Mouse (Mus musculus): Measurements from ENCODE around the gene Bnc2. TPM values are rescaled to one million over a fixed set of nuclear protein-coding genes. Genes with fewer than 3 reads are reported as not detected.

Gene Bnc2
- polyA plus RNA-seq, 1 experiment from 2014 or later, result 7.0 TPM

DNA sequence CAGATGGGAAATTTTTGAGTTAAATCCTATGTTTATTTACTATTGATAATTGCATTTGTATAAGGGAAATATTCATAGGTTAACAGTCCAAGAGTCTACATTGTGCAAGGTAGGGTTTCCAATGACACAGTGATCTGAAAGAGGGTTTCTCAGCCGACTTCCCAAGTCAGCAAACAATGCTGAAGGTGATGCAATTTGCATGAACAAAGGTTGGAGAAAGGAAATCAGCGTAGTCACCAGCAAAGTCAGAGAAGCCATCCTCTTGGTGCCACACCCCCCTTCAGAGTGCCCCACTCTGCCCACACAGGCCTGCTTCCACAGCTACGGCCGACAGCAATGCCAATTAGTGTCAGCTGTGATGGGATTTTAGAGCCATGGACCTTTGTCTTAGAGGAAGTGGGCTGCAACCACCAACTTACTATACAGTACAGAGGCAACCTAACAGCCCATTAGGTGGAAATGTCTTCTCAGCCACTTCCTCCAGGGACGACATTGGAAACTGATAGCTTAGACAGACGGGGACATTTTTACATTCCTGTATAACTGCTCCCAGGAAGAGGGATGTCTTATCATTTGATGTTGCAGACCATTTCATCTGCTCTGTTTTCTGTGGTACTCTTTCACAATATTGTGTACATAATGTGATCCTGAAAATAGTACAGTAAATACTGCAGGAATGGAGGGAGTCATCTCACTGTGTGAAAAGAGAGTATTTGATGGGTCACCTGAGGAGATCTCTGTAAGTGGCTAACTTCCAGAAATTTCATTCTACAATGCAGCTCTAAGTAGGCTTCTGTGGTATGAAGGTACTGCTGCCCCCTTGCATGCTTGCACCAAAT lies 243.2 kb downstream of the Bnc2 start:
- Histone ChIP-seq H3K27ac (ENCODE audit: low read depth, low read length) (no peak overlapping the region), H3K9me3 (ENCODE audit: control insufficient read depth, low read length) (no peaks in the 10 kb centered on the region), H3K4me2 (ENCODE audit: low read length) (no peak overlapping the region), H3K27me3 (replicated peaks; ENCODE audit: control insufficient read depth, insufficient read depth, low read length) (no peaks in the 10 kb centered on the region), H3K4me3 (ENCODE audit: low read length) (no peak overlapping the region), H3K9ac (ENCODE audit: low read depth, low read length) (no peak overlapping the region), H3K4me1 (ENCODE audit: control insufficient read depth, insufficient read depth, low read depth, low read length) (no peaks in the 10 kb centered on the region), H3K36me3 (ENCODE audit: control insufficient read depth, insufficient read depth, low read length) (no peaks in the 10 kb centered on the region)
- ATAC-seq, result no peak
- WGBS, result 60% methylated on average over 6 of the region's 6 CpGs

DNA sequence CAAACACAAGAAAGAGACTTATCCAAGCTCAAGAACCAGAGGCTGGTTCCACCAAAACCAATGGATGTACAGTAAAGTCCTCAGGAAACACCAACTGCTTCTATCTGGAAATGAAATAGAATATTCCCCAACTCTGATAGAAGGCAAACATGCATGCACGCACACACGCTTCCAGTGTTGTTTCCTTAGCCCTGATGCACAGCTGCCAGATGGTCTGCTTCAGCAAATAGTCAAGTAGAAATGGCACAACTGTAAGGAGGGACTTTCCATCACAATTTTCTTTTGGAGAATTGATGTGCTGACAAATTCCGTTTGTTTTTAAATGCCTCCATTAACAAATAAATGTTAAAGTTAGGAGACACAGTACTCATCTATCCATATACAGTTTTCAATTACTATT lies 247.1 kb downstream of the Bnc2 start:
- ATAC-seq, result no peak
- H3K9ac ChIP-seq (ENCODE audit: low read depth, low read length), result no peak overlapping the region
- no peak overlapping the region for H3K27ac ChIP-seq (ENCODE audit: low read depth, low read length)
- no peak overlapping the region for H3K4me2 ChIP-seq (ENCODE audit: low read length)
- H3K9me3 ChIP-seq (ENCODE audit: control insufficient read depth, low read length), result no peaks in the 10 kb centered on the region
- no peaks in the 10 kb centered on the region for H3K27me3 ChIP-seq (replicated peaks; ENCODE audit: control insufficient read depth, insufficient read depth, low read length)
- H3K4me3 ChIP-seq (ENCODE audit: low read length), result no peak overlapping the region
- H3K4me1 ChIP-seq (ENCODE audit: control insufficient read depth, insufficient read depth, low read depth, low read length), result no peaks in the 10 kb centered on the region
- no peaks in the 10 kb centered on the region for H3K36me3 ChIP-seq (ENCODE audit: control insufficient read depth, insufficient read depth, low read length)
- WGBS, result 92% methylated on average over 3 of the region's 3 CpGs

DNA sequence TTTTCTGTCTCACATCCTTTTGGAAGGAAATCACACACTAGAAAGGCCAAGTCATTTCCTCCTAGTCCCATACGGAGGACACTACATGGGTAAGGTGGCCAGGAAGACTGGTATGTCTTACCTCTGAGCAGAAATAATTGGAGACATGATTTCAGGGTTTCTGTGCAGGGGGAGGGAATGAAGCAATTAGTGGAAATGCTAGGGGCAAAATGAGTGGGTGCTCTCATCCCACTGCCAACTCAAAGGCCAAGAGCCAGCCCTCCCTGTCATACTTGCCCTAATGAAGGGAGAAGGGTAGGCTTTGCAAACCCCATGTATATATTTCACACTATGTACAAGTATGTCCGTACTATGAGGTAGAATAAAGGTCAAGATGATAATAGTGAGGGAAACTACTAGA lies 263.6 kb downstream of the Bnc2 start:
- no peaks in the 10 kb centered on the region for H3K27me3 ChIP-seq (replicated peaks; ENCODE audit: control insufficient read depth, insufficient read depth, low read length)
- H3K9me3 ChIP-seq (ENCODE audit: control insufficient read depth, low read length), result no peaks in the 10 kb centered on the region
- 88% methylated on average over 2 of the region's 2 CpGs for WGBS
- H3K4me2 ChIP-seq (ENCODE audit: low read length), result no peak overlapping the region
- H3K4me1 ChIP-seq (ENCODE audit: control insufficient read depth, insufficient read depth, low read depth, low read length), result no peaks in the 10 kb centered on the region; the same call in 1 of the 2 replicates
- H3K4me3 ChIP-seq (ENCODE audit: low read length), result no peak overlapping the region
- no peak overlapping the region for H3K27ac ChIP-seq (ENCODE audit: low read depth, low read length)
- no peaks in the 10 kb centered on the region for H3K36me3 ChIP-seq (ENCODE audit: control insufficient read depth, insufficient read depth, low read length)
- no peak for ATAC-seq
- no peak overlapping the region for H3K9ac ChIP-seq (ENCODE audit: low read depth, low read length)

DNA sequence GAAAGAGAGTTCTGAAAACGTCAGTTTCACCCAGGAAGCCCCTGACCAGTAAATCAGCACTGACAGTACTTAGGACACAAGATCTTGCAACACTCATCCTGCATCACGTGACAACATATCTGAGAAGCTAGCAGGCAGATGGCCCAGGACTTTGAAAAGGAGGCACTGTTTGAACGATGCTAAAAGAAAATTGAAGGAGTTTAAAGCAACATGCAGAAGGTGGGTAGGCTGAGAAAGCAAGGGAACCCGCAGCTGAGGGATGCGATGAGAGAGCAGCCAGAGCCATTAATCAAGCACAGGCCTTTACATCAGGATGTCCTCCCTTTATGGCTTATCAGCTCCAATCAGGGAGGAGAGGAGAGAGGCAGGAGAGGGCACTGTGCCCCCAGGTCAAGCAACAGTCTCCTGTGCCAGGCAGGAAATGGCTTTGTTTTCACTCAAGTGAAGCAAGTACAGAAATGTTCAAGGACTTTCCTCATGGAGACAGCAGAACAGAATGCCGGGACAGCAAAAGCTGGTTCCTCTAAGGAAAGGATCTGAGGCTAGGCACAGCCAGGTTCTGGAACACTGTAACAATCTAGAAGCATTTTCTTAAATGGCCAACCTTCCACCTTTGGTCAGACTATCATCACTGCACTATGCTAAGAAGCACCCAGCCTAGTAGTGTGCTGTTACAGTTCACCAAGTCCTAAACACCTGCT lies 267.6 kb downstream of the Bnc2 start:
- no peaks in the 10 kb centered on the region for H3K36me3 ChIP-seq (ENCODE audit: control insufficient read depth, insufficient read depth, low read length)
- whole genome bisulfite sequencing, result 59% methylated on average over 6 of the region's 6 CpGs
- no peak overlapping the region for H3K4me3 ChIP-seq (ENCODE audit: low read length)
- no peak overlapping the region for H3K27ac ChIP-seq (ENCODE audit: low read depth, low read length)
- H3K9ac ChIP-seq (ENCODE audit: low read depth, low read length), result no peak overlapping the region
- H3K4me1 ChIP-seq (ENCODE audit: control insufficient read depth, insufficient read depth, low read depth, low read length), result no peaks in the 10 kb centered on the region; the same call in none of the 2 replicates
- ATAC-seq, result no peak
- H3K9me3 ChIP-seq (ENCODE audit: control insufficient read depth, low read length), result no peaks in the 10 kb centered on the region
- H3K27me3 ChIP-seq (replicated peaks; ENCODE audit: control insufficient read depth, insufficient read depth, low read length), result no peaks in the 10 kb centered on the region; the same call in 1 of the 2 replicates
- no peak overlapping the region for H3K4me2 ChIP-seq (ENCODE audit: low read length)

DNA sequence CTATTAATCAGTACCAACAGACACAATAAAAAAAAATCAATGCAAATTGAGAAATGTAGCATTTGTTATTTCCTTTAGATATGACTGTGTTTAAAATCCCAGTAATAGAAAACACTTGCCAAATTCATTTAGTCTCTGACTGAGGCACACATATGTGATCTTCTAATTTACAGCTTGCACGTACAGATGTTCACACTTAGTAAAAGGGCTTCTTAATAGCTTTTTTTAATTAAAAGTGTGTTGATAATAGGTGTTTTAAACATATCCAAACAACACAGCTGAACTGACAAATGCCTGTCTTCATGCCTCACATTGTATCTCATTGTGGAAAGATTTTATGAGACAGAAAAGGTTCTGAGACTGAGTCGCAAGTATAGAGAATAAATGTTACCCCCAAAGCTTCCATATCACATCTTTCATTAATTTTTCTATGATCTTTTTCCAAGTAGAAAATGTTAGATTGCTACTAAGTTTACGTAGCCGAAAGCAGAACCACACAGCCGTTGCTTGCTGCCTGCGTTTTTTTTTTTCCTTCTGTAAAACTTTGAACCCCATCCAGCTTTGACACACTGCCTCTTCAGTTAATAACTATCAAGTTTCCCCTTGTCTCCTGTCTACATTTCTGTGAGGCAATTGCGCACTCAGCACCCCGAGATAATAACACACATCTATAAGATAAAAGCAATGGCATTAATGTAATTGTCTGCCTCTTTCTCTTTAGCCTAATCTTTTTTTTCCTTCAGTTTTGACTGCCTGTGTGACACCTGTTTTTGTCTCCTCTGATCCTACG lies 271.5 kb downstream of the Bnc2 start:
- Histone ChIP-seq H3K36me3 (ENCODE audit: control insufficient read depth, insufficient read depth, low read length) (no peaks in the 10 kb centered on the region), H3K9me3 (ENCODE audit: control insufficient read depth, low read length) (no peaks in the 10 kb centered on the region), H3K4me3 (ENCODE audit: low read length) (no peak overlapping the region), H3K9ac (ENCODE audit: low read depth, low read length) (no peak overlapping the region), H3K4me2 (ENCODE audit: low read length) (no peak overlapping the region), H3K27ac (ENCODE audit: low read depth, low read length) (no peak overlapping the region), H3K27me3 (replicated peaks; ENCODE audit: control insufficient read depth, insufficient read depth, low read length) (no peaks in the 10 kb centered on the region; the same call in 1 of the 2 replicates), H3K4me1 (ENCODE audit: control insufficient read depth, insufficient read depth, low read depth, low read length) (no peaks in the 10 kb centered on the region; the same call in none of the 2 replicates)
- 56% methylated on average over 9 of the region's 9 CpGs for WGBS
- ATAC-seq, result no peak

DNA sequence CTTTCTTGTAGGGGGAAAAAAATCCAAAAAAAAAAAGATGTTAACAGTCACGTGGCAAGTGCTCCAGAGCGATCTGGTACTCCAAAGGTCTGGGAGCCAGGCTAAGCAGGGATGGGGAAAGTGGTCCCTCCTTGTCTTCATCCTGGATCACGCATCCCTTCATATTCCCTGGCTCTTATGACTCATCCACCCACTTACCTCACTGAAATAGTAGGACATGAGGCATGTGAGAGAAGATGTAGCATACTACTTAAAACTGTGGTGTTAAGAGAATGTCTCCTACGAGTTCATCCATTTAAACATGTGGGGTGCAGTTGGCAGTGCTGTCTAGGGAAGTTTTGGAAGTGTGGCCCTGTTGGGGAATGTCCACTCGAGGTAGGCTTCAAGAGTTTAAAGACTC lies 286.1 kb downstream of the Bnc2 start:
- no peaks in the 10 kb centered on the region for H3K9me3 ChIP-seq (ENCODE audit: control insufficient read depth, low read length)
- H3K36me3 ChIP-seq (ENCODE audit: control insufficient read depth, insufficient read depth, low read length), result no peaks in the 10 kb centered on the region
- no peak for ATAC-seq
- no peak overlapping the region for H3K9ac ChIP-seq (ENCODE audit: low read depth, low read length)
- 90% methylated on average over 5 of the region's 5 CpGs for WGBS
- no peaks in the 10 kb centered on the region for H3K4me1 ChIP-seq (ENCODE audit: control insufficient read depth, insufficient read depth, low read depth, low read length)
- H3K27ac ChIP-seq (ENCODE audit: low read depth, low read length), result no peak overlapping the region
- no peaks in the 10 kb centered on the region for H3K27me3 ChIP-seq (replicated peaks; ENCODE audit: control insufficient read depth, insufficient read depth, low read length)
- H3K4me2 ChIP-seq (ENCODE audit: low read length), result no peak overlapping the region
- no peak overlapping the region for H3K4me3 ChIP-seq (ENCODE audit: low read length)

DNA sequence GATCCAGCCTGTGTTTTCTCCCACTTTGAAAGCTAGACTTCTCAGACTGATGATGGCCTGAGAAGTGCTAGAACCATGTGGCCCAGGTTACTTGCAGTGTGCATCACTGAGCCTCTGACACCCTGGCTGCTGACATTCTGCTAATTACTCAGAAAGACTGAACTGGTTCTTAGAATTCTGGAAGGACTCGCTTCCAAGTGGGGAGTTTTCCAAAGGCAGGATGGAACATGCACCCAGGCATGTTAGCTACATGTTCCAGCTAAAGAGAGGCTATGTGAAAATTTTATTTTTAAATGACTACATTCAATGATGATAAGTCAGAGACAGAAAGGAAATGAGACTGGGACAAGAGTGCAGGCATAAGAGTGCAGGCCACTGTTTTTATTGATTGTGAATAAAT lies 289.9 kb downstream of the Bnc2 start:
- no peak for ATAC-seq
- H3K9ac ChIP-seq (ENCODE audit: low read depth, low read length), result no peak overlapping the region
- H3K9me3 ChIP-seq (ENCODE audit: control insufficient read depth, low read length), result no peaks in the 10 kb centered on the region
- no peak overlapping the region for H3K4me2 ChIP-seq (ENCODE audit: low read length)
- 92% methylated on average over 1 of the region's 1 CpGs for WGBS
- no peaks in the 10 kb centered on the region for H3K4me1 ChIP-seq (ENCODE audit: control insufficient read depth, insufficient read depth, low read depth, low read length)
- no peak overlapping the region for H3K27ac ChIP-seq (ENCODE audit: low read depth, low read length)
- no peaks in the 10 kb centered on the region for H3K27me3 ChIP-seq (replicated peaks; ENCODE audit: control insufficient read depth, insufficient read depth, low read length)
- no peak overlapping the region for H3K4me3 ChIP-seq (ENCODE audit: low read length)
- no peaks in the 10 kb centered on the region for H3K36me3 ChIP-seq (ENCODE audit: control insufficient read depth, insufficient read depth, low read length)

DNA sequence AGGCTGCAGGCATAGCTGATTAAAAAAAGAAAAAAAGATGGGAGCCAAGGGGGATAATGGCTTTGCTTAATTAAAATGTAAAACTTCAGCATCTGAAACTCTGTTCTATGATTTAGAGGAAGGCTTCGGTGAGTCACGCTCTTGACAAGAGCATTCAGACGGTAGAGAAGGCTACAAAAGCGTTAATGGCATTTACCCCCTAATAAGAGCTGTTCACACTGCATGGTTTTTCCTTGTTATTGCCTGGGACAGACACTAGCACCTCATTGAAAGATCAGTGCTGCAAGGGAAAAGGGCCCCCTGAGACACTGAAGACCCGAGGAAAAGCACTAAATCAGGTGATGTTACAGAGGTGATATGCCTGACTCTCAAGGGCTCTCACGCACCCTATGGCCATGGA lies 295.8 kb downstream of the Bnc2 start:
- no peaks in the 10 kb centered on the region for H3K9me3 ChIP-seq (ENCODE audit: control insufficient read depth, low read length)
- no peaks in the 10 kb centered on the region for H3K36me3 ChIP-seq (ENCODE audit: control insufficient read depth, insufficient read depth, low read length)
- no peaks in the 10 kb centered on the region for H3K27me3 ChIP-seq (replicated peaks; ENCODE audit: control insufficient read depth, insufficient read depth, low read length)
- no peak overlapping the region for H3K4me2 ChIP-seq (ENCODE audit: low read length)
- peak; percentile 30; the same call in 1 of the 2 replicates for ATAC-seq
- no peak overlapping the region for H3K4me3 ChIP-seq (ENCODE audit: low read length)
- no peak overlapping the region for H3K9ac ChIP-seq (ENCODE audit: low read depth, low read length)
- peaks cover 5% of the 10 kb centered on the region for H3K4me1 ChIP-seq (ENCODE audit: control insufficient read depth, insufficient read depth, low read depth, low read length)
- WGBS, result 30% methylated on average over 6 of the region's 6 CpGs
- H3K27ac ChIP-seq (ENCODE audit: low read depth, low read length), result no peak overlapping the region

DNA sequence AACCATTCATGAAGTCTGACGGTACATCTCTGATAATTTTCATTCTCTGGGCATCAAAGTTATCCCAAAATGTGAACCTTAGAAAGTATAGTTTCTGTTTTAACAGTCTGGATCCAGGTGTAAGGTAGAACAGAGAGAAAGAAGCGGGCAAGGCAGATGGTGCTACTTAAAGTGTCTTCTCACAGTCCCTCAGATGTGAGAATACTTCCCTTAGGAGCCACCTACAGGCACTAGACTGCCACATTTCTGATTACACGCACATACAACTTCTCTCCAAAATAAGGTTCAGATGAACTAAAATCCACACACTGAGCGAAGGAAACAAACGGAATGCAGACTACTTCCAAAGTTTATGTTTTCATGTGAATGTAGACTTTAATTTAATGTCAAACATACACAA lies 297.6 kb downstream of the Bnc2 start:
- Histone ChIP-seq H3K9me3 (ENCODE audit: control insufficient read depth, low read length) (no peaks in the 10 kb centered on the region), H3K27me3 (replicated peaks; ENCODE audit: control insufficient read depth, insufficient read depth, low read length) (no peaks in the 10 kb centered on the region), H3K9ac (ENCODE audit: low read depth, low read length) (no peak overlapping the region), H3K36me3 (ENCODE audit: control insufficient read depth, insufficient read depth, low read length) (no peaks in the 10 kb centered on the region), H3K4me2 (ENCODE audit: low read length) (no peak overlapping the region), H3K27ac (ENCODE audit: low read depth, low read length) (no peak overlapping the region), H3K4me3 (ENCODE audit: low read length) (no peak overlapping the region), H3K4me1 (ENCODE audit: control insufficient read depth, insufficient read depth, low read depth, low read length) (peaks cover 5% of the 10 kb centered on the region)
- WGBS, result 89% methylated on average over 5 of the region's 5 CpGs
- ATAC-seq, result no peak
